Mouse (Mus musculus) left cerebral cortex, postnatal 25 days (tissue): ENCODE measurements around the gene Anapc11. TPM values are rescaled to one million over a fixed set of nuclear protein-coding genes. Genes with fewer than 3 reads are reported as not detected.
"Not testable (repeated sequence)": the region's sequence is repeated elsewhere in the genome, so short reads cannot be mapped to it uniquely, and the experiment has no call there.

Experiments used
- DNase-seq, 2 experiments: peaks; one replicate each; pipeline ENCODE4 v3.0.0; 2022; ENCODE audit warnings: low spot score in 2 of 2, mixed read lengths in 1 of 2
- intact Hi-C: fragments of 180-260 bp; cut with DNase I; formaldehyde crosslinking; loops from one replicate; pipeline ENCODE4 v1.15.1; 2025
- total RNA-seq, 2 experiments: library from RNA; stranded (reverse); gene quantifications; 2 replicates each; pipeline ENCODE4 v1.2.3; 2021

Gene Anapc11
- total RNA-seq, 2 experiments from 2014 or later: 93.2 to 94.8 TPM

GRCm38 (mm10) chr11:120573585-120574277 lies 24.5 kb upstream of the Anapc11 start:
- intact Hi-C loops: loop anchor here (1.0 to 2.0 kb wide), 2 partner anchors 8 to 55 kb away; partner anchors contain the start of gene Arhgdia
- DNase-seq: peak in 1 of 2 experiments; percentile 14

- intact Hi-C loops: no loop called here
- DNase-seq: no peak
Measured at GRCm38 (mm10) chr11:120574278-120574600, 24.0 kb upstream of the Anapc11 start.

- DNase-seq: no peak
- intact Hi-C loops: no loop called here
Measured at GRCm38 (mm10) chr11:120575046-120575445, 23.2 kb upstream of the Anapc11 start.

- no peak for DNase-seq
- intact Hi-C loops: no loop called here
Measured at GRCm38 (mm10) chr11:120575940-120576339, 22.3 kb upstream of the Anapc11 start.

GRCm38 (mm10) chr11:120576365-120576981 lies 21.7 kb upstream of the Anapc11 start:
- DNase-seq: no peak
- intact Hi-C loops: no loop called here

GRCm38 (mm10) chr11:120577211-120578023 lies 20.8 kb upstream of the Anapc11 start:
- intact Hi-C loops: no loop called here
- DNase-seq: no peak

GRCm38 (mm10) chr11:120578024-120578693 lies 20.1 kb upstream of the Anapc11 start:
- no peak for DNase-seq
- intact Hi-C loops: no loop called here

- no peak for DNase-seq
- intact Hi-C loops: no loop called here
Measured at GRCm38 (mm10) chr11:120578694-120579243, 19.5 kb upstream of the Anapc11 start.

GRCm38 (mm10) chr11:120579316-120580107 lies 18.7 kb upstream of the Anapc11 start:
- DNase-seq: peak; percentile 62 to 67
- intact Hi-C loops: loop anchor here (2.0 kb wide), 2 partner anchors 61 to 133 kb away; partner anchors contain the start of genes Cenpx and Lrrc45

GRCm38 (mm10) chr11:120580190-120580589 lies 18.0 kb upstream of the Anapc11 start:
- peak; percentile 16 to 21 for DNase-seq
- intact Hi-C loops: loop anchor here (2.0 kb wide), 2 partner anchors 61 to 133 kb away; partner anchors contain the start of genes Cenpx and Lrrc45

GRCm38 (mm10) chr11:120580871-120581331 lies 17.3 kb upstream of the Anapc11 start:
- intact Hi-C loops: loop anchor here (1.0 to 2.0 kb wide), 3 partner anchors 8 to 132 kb away; partner anchors contain the start of genes Cenpx, Lrrc45 and P4hb
- DNase-seq: peak; percentile 38 to 52

GRCm38 (mm10) chr11:120581490-120582267 lies 16.5 kb upstream of the Anapc11 start, which contains the start of gene Arhgdia:
TSS of gene Arhgdia (minus strand) at chr11:120581624.
- intact Hi-C loops: loop anchor here (1.0 to 2.0 kb wide), 3 partner anchors 8 to 131 kb away; partner anchors contain the start of genes Cenpx, Lrrc45 and P4hb
- peak; percentile 90 to 92 for DNase-seq

- peak in 1 of 2 experiments; percentile 24 for DNase-seq
- intact Hi-C loops: no loop called here
Measured at GRCm38 (mm10) chr11:120582268-120582981, 15.8 kb upstream of the Anapc11 start.

GRCm38 (mm10) chr11:120582982-120583293 lies 15.3 kb upstream of the Anapc11 start:
- DNase-seq, intact Hi-C loops: not testable (repeated sequence)

GRCm38 (mm10) chr11:120583937-120584336 lies 14.3 kb upstream of the Anapc11 start:
- DNase-seq: no peak
- intact Hi-C loops: no loop called here

GRCm38 (mm10) chr11:120588531-120588930 lies 9.7 kb upstream of the Anapc11 start:
- intact Hi-C loops: no loop called here
- no peak for DNase-seq
